Mouse (Mus musculus): ENCODE measurements at regions not wholly inside any gene's neighbourhood (a gene's known extent, or its start where the extent isn't known, plus 50 kb on each side); places are given as distances from the start of the nearest gene placed in this dataset.

GRCm38 (mm10) chr4:81492811-81493210 is 50.2 kb upstream of the Mpdz start:
- no peak for DNase-seq

All from cerebellum, adult 11-12 months (tissue).